Mouse (Mus musculus): Measurements from ENCODE around the gene Gm21943. TPM values are rescaled to one million over a fixed set of nuclear protein-coding genes. Genes with fewer than 3 reads are reported as not detected.
"Not testable (repeated sequence)": the region's sequence is repeated elsewhere in the genome, so short reads cannot be mapped to it uniquely, and the experiment has no call there.

Gm21943 gene
- not detected in 2 replicates for polyA plus RNA-seq (2016; fragmentation: Nextera tagmentation; extraction: Ambion mirVana)

- not testable (repeated sequence) for H3K9me3 ChIP-seq; DNase-seq (ENCODE audit: low spot score); H3K4me3 ChIP-seq; H3K4me1 ChIP-seq; H3K27ac ChIP-seq (replicated peaks); H3K27me3 ChIP-seq (replicated peaks; ENCODE audit: low read depth, poor library complexity, severe bottlenecking); H3K36me3 ChIP-seq (replicated peaks)
- no CpG with 5 or more reads among the region's 4 CpGs for WGBS
These were observed at the start of gene Gm21943 for GRCm38 (mm10) chrY:57533644-57534043. Gm21943 (minus strand) TSS chrY:57533744.

Other genes with a start within 250 kb of the Gm21943 start
- not detected in 2 replicates for gene Gm28961, start 172.0 kb upstream of the Gm21943 start, polyA plus RNA-seq (2016; fragmentation: Nextera tagmentation; extraction: Ambion mirVana)

Measured in embryonic facial prominence, embryonic 10.5 days (tissue).